Mouse (Mus musculus): ENCODE results near the gene Gm10799.

DNA sequence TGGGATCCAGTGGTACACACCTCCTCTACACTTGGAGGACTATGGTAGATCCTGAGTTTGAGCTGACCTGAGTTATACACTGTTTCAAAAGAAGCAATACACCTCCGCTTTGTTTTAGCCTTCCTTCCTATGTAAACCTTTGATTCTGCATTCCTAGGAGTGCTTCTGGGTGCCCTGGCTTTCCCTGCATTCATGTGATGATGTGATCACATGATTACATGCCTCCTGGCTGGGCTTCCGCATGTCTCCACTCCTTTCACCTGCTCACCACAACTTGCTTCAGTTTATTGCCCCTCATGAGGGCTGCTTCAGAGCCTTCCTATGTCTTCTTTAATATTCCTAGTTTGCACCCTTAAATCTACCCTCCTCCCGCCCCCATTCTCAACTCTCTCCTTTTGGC, 36.3 kb downstream of the Gm10799 start:
- no peak for TF ChIP-seq CTCF (conservative IDR thresholded peaks at IDR 0.05; ENCODE audit: low read length)
- no peak for TF ChIP-seq NANOG (IDR thresholded peaks at IDR 0.05; ENCODE audit: borderline replicate concordance, low read length)

All from E14TG2a.4 (cell line).